Mouse (Mus musculus) bone marrow macrophage, adult 2 months (primary cell): Measurements from ENCODE around the gene Nipa2.
"Not testable (repeated sequence)": the region's sequence is repeated elsewhere in the genome, so short reads cannot be mapped to it uniquely, and the experiment has no call there.

Experiments used
- CTCF ChIP-seq: IDR thresholded peaks from 2 replicates; pipeline ENCODE4 v1.5.1; 2012; ENCODE audit warnings: low read depth, mild to moderate bottlenecking, low read length, moderate library complexity
- POLR2A ChIP-seq: IDR thresholded peaks from 2 replicates; pipeline ENCODE4 v1.6.1; 2012; ENCODE audit warnings: mild to moderate bottlenecking, low read depth, low read length, borderline replicate concordance

DNA sequence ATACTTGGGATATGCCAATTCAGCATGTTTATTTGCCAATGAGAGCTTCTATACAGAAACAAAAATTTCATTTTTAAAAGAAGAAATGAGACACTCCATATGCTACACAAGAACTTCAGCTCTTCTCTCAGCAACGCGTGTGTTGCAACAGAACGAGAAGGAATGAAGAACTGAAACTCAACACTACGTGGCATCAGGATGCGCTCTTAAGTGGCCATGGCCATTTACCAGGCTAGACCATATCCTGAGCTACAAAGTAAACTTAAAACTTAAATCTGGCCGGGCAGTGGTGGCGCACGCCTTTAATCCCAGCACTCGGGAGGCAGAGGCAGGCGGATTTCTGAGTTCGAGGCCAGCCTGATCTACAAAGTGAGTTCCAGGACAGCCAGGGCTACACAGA lies 43.9 kb downstream of the Nipa2 start:
- TF ChIP-seq CTCF, POLR2A: not testable (repeated sequence)
